Comparison of ENCODE assay signal across 18 mouse cellular contexts in genomic region chr15:86852161-86852870, GRCm38 (mm10).
A peak's percentile ranks its signal among the peaks of the same experiment; 100 is the strongest.
DNase-seq lines count a peak whose midpoint lies in the region; ATAC-seq and TF ChIP-seq lines count a peak whose summit lies in the region.
"Had no signal": no experiment of that assay in that cellular context is flagged by ENCODE, and none has a peak within 500 bp of the region (broad histone marks: within the 10 kb centered on the region; RNA-seq: fewer than 3 reads in every experiment).

No protein-coding gene starts in this region.

- no peak for TF ChIP-seq CTCF in midbrain, postnatal 0 days (IDR thresholded peaks at IDR 0.05)
- TF ChIP-seq CTCF in lung, postnatal 0 days (IDR thresholded peaks at IDR 0.05): no peak

- peaks cover 20% of the 10 kb centered on the region; the same call in 1 of the 2 replicates for H3K27me3 ChIP-seq in forebrain, embryonic 10.5 days (ENCODE audit: poor library complexity, severe bottlenecking)
- H3K27me3 ChIP-seq in forebrain, embryonic 11.5 days (ENCODE audit: control insufficient read depth, insufficient read depth, low read length): no peaks in the 10 kb centered on the region
- H3K27me3 ChIP-seq in forebrain, embryonic 15.5 days: no peaks in the 10 kb centered on the region
- H3K27me3 ChIP-seq in midbrain, postnatal 0 days (ENCODE audit: insufficient read depth, low read length): no peaks in the 10 kb centered on the region
- no peaks in the 10 kb centered on the region for H3K27me3 ChIP-seq in lung, postnatal 0 days (replicated peaks; ENCODE audit: insufficient read depth, low read length)
- H3K27me3 ChIP-seq: embryonic facial prominence, embryonic 13.5 days had no signal

- peaks cover 17% of the 10 kb centered on the region for H3K4me1 ChIP-seq in forebrain, embryonic 10.5 days
- H3K4me1 ChIP-seq in forebrain, embryonic 11.5 days (replicated peaks; ENCODE audit: control insufficient read depth, insufficient read depth, low read length): no peaks in the 10 kb centered on the region
- H3K4me1 ChIP-seq in forebrain, embryonic 15.5 days: peaks cover 17% of the 10 kb centered on the region
- peaks cover 7% of the 10 kb centered on the region for H3K4me1 ChIP-seq in midbrain, postnatal 0 days (ENCODE audit: insufficient read depth, low read length)
- no peaks in the 10 kb centered on the region for H3K4me1 ChIP-seq in lung, postnatal 0 days (ENCODE audit: insufficient read depth, low read depth, low read length)
- H3K4me1 ChIP-seq: heart, embryonic 10.5 days had no signal

- H3K9me3 ChIP-seq in forebrain, embryonic 10.5 days: no peaks in the 10 kb centered on the region
- H3K9me3 ChIP-seq in forebrain, embryonic 11.5 days (ENCODE audit: control insufficient read depth, low read length): no peaks in the 10 kb centered on the region
- H3K9me3 ChIP-seq in forebrain, embryonic 15.5 days: no peaks in the 10 kb centered on the region
- H3K9me3 ChIP-seq in midbrain, postnatal 0 days (ENCODE audit: low read length): no peaks in the 10 kb centered on the region
- no peaks in the 10 kb centered on the region for H3K9me3 ChIP-seq in lung, postnatal 0 days (ENCODE audit: low read length)
- H3K9me3 ChIP-seq: embryonic facial prominence, embryonic 13.5 days; heart, embryonic 10.5 days had no signal

- no peak overlapping the region for H3K4me3 ChIP-seq in forebrain, embryonic 10.5 days
- no peak overlapping the region for H3K4me3 ChIP-seq in forebrain, embryonic 11.5 days (ENCODE audit: low read depth, low read length)
- no peak overlapping the region for H3K4me3 ChIP-seq in forebrain, embryonic 15.5 days
- no peak overlapping the region for H3K4me3 ChIP-seq in midbrain, postnatal 0 days (ENCODE audit: low read depth, low read length)
- no peak overlapping the region for H3K4me3 ChIP-seq in lung, postnatal 0 days (ENCODE audit: low read depth, low read length)
- H3K4me3 ChIP-seq: embryonic facial prominence, embryonic 13.5 days; heart, embryonic 10.5 days had no signal

- peak overlapping the region; percentile 22; the same call in 1 of the 2 replicates for H3K27ac ChIP-seq in forebrain, embryonic 10.5 days
- no peak overlapping the region for H3K27ac ChIP-seq in forebrain, embryonic 11.5 days (ENCODE audit: low read depth, low read length)
- H3K27ac ChIP-seq in forebrain, embryonic 15.5 days (replicated peaks): peak overlapping the region; percentile 76
- peak overlapping the region; percentile 7; the same call in 1 of the 2 replicates for H3K27ac ChIP-seq in midbrain, postnatal 0 days (ENCODE audit: low read depth, low read length)
- H3K27ac ChIP-seq in lung, postnatal 0 days (ENCODE audit: low read length): no peak overlapping the region
- H3K27ac ChIP-seq: embryonic facial prominence, embryonic 13.5 days; heart, embryonic 10.5 days had no signal

- ATAC-seq in forebrain, embryonic 11.5 days (replicated peaks; ENCODE audit: low FRiP score): no peak
- no peak for ATAC-seq in forebrain, embryonic 15.5 days (replicated peaks)
- ATAC-seq in midbrain, postnatal 0 days (ENCODE audit: low FRiP score): no peak
- ATAC-seq in lung, postnatal 0 days: no peak
- ATAC-seq: inflammation-experienced regulatory T-cells, adult 6 months had no signal

- WGBS in forebrain, embryonic 10.5 days: 20% methylated on average over 11 of the region's 11 CpGs
- WGBS in forebrain, embryonic 11.5 days: 15% methylated on average over 11 of the region's 11 CpGs
- 5% methylated on average over 11 of the region's 11 CpGs for WGBS in forebrain, embryonic 15.5 days
- 12% methylated on average over 11 of the region's 11 CpGs for WGBS in midbrain, postnatal 0 days
- WGBS in lung, postnatal 0 days: 48% methylated on average over 11 of the region's 11 CpGs

- no peak overlapping the region for H3K9ac ChIP-seq in forebrain, embryonic 11.5 days (ENCODE audit: low read length)
- H3K9ac ChIP-seq in forebrain, embryonic 15.5 days (replicated peaks): no peak overlapping the region
- H3K9ac ChIP-seq in midbrain, postnatal 0 days (replicated peaks; ENCODE audit: low read length, poor library complexity, severe bottlenecking): no peak overlapping the region; the same call in 1 of the 2 replicates
- no peak overlapping the region for H3K9ac ChIP-seq in lung, postnatal 0 days (replicated peaks; ENCODE audit: low read depth)
- H3K9ac ChIP-seq: embryonic facial prominence, embryonic 13.5 days had no signal

- no peak overlapping the region for H3K4me2 ChIP-seq in forebrain, embryonic 11.5 days (ENCODE audit: low read depth, low read length, severe bottlenecking)
- no peak overlapping the region; the same call in 1 of the 2 replicates for H3K4me2 ChIP-seq in forebrain, embryonic 15.5 days (replicated peaks)
- H3K4me2 ChIP-seq in midbrain, postnatal 0 days (ENCODE audit: low read depth, low read length, poor library complexity, severe bottlenecking): no peak overlapping the region
- H3K4me2 ChIP-seq in lung, postnatal 0 days (replicated peaks; ENCODE audit: low read depth, low read length): no peak overlapping the region
- H3K4me2 ChIP-seq: embryonic facial prominence, embryonic 13.5 days had no signal

- no peaks in the 10 kb centered on the region for H3K36me3 ChIP-seq in forebrain, embryonic 10.5 days (replicated peaks)
- H3K36me3 ChIP-seq in forebrain, embryonic 11.5 days (ENCODE audit: control insufficient read depth, insufficient read depth, low read length): no peaks in the 10 kb centered on the region
- no peaks in the 10 kb centered on the region for H3K36me3 ChIP-seq in forebrain, embryonic 15.5 days
- H3K36me3 ChIP-seq in midbrain, postnatal 0 days (ENCODE audit: insufficient read depth, low read length): no peaks in the 10 kb centered on the region
- H3K36me3 ChIP-seq in lung, postnatal 0 days (ENCODE audit: insufficient read depth, low read length): no peaks in the 10 kb centered on the region
- H3K36me3 ChIP-seq: embryonic facial prominence, embryonic 13.5 days; heart, embryonic 10.5 days had no signal

- DNase-seq in forebrain, embryonic 10.5 days (ENCODE audit: extremely low spot score, low spot score): no peak
- DNase-seq in forebrain, embryonic 11.5 days (ENCODE audit: low spot score): no peak
- peak; percentile 8 for DNase-seq in mesoderm, embryonic 11.5 days (ENCODE audit: low read depth, low spot score)
- no peak for DNase-seq in midbrain, postnatal 0 days (ENCODE audit: low spot score)
- DNase-seq in lung, postnatal 0 days (ENCODE audit: low spot score): no peak
- no peak for DNase-seq in gastrocnemius, adult 8-10 months (ENCODE audit: low spot score in 2 of 2)
- DNase-seq: adrenal gland, adult 2 months; cerebellum, adult 11 months; gastrocnemius, postnatal 14 days; heart, postnatal 14 days; kidney, adult 8-10 months; kidney, postnatal 4 days; lung, postnatal 4 days; thymus, postnatal 36 days had no signal

- TF ChIP-seq EP300 in lung, postnatal 0 days (IDR thresholded peaks at IDR 0.05): no peak

Comparison
In these comparisons a context has a peak if more than half of its experiments do, and no peak if none do; other contexts are left out.
1. H3K27ac ChIP-seq: peak in forebrain, embryonic 10.5 days (single experiment), forebrain, embryonic 15.5 days (single experiment) and midbrain, postnatal 0 days (single experiment); none in forebrain, embryonic 11.5 days (single experiment) and lung, postnatal 0 days (single experiment).